Comparison of ENCODE assay signal across 12 mouse cellular contexts in genomic region chr19:56535765-56536164, GRCm38 (mm10).
"Had no signal": no experiment of that assay in that cellular context is flagged by ENCODE, and none has a peak within 500 bp of the region (broad histone marks: within the 10 kb centered on the region; RNA-seq: fewer than 3 reads in every experiment).

No protein-coding gene starts in this region.

- H3K9me3 ChIP-seq: limb, embryonic 13.5 days; liver, embryonic 15.5 days; midbrain, embryonic 13.5 days; neural tube, embryonic 15.5 days had no signal

- H3K27me3 ChIP-seq: limb, embryonic 13.5 days; liver, embryonic 15.5 days; midbrain, embryonic 13.5 days; neural tube, embryonic 15.5 days had no signal

- H3K27ac ChIP-seq: limb, embryonic 13.5 days; liver, embryonic 15.5 days; midbrain, embryonic 13.5 days; neural tube, embryonic 15.5 days had no signal

- ATAC-seq: midbrain, embryonic 13.5 days had no signal

- H3K9ac ChIP-seq: limb, embryonic 13.5 days; liver, embryonic 15.5 days; lung, embryonic 14.5 days; midbrain, embryonic 13.5 days; neural tube, embryonic 15.5 days had no signal

- H3K4me2 ChIP-seq: limb, embryonic 13.5 days; liver, embryonic 15.5 days; lung, embryonic 14.5 days; midbrain, embryonic 13.5 days; neural tube, embryonic 15.5 days had no signal

- H3K4me1 ChIP-seq: limb, embryonic 13.5 days; midbrain, embryonic 13.5 days; neural tube, embryonic 15.5 days had no signal

- H3K4me3 ChIP-seq: limb, embryonic 13.5 days; liver, embryonic 15.5 days; midbrain, embryonic 13.5 days; myocyte; neural tube, embryonic 15.5 days had no signal

- DNase-seq: kidney, adult 11 months; kidney, postnatal 10 days; left cerebral cortex, postnatal 4 days; right cerebral cortex, postnatal 14 days; thymus, adult 18-20 months; thymus, postnatal 14 days had no signal
